Mouse (Mus musculus): ENCODE results near the gene Thoc6. TPM values are rescaled to one million over a fixed set of nuclear protein-coding genes. Genes with fewer than 3 reads are reported as not detected.

The Thoc6 gene
- 47.2 and 50.2 TPM in 2 replicates for polyA plus RNA-seq (2015; fragmentation: Nextera tagmentation; extraction: Ambion mirVana)

DNA sequence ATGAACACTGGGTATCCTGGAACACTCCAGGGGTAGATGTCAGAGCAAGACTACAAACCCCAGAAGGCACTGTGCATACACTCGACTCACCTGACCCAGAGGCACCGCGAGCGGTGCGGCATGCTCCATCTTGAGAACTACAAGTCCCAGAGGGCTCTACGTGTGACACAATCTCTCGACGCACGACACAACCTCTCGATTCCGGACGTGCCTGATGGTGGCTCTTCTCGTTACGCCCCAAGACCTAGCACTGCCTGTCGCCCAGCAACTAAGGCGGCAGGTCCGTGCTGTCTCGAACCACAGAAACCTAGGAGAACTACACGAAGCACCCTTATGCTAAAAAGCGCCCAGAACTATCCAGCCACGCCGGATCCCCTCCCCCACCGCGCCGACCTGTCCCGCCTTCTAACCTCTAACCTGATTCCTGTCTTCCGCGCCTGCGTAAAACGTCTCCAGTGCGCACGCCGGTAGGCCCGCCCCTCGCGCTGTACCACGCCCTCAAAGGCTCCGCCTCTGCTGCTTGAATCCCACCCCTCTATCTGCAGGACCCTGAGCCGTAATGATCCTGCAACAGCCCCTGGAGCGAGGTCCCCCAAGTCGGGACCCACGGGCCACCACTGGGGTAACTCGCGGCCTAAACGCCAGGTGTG lies at the start of gene Thoc6, which contains the start of gene Hcfc1r1:
Thoc6 (minus strand) TSS at position 459 of the 650 bp plus-strand sequence.
Hcfc1r1 (plus strand) TSS at position 173 of the 650 bp plus-strand sequence.
- peak within 1 kb of the TSS; percentile 79 for H3K9ac ChIP-seq
- peaks cover 22% of the 10 kb centered on the region for H3K36me3 ChIP-seq
- peak; percentile 95 for ATAC-seq (ENCODE audit: low FRiP score)
- peak within 1 kb of the TSS; percentile 74 for H3K4me2 ChIP-seq
- no peaks in the 10 kb centered on the region for H3K9me3 ChIP-seq
- H3K27me3 ChIP-seq: peaks cover 40% of the 10 kb centered on the region
- WGBS: under 1% methylated on average over 45 of the region's 45 CpGs
- peak within 1 kb of the TSS; percentile 90 for H3K27ac ChIP-seq
- peak within 1 kb of the TSS; percentile 58 for H3K4me3 ChIP-seq
- peaks cover 48% of the 10 kb centered on the region for H3K4me1 ChIP-seq (replicated peaks)

DNA sequence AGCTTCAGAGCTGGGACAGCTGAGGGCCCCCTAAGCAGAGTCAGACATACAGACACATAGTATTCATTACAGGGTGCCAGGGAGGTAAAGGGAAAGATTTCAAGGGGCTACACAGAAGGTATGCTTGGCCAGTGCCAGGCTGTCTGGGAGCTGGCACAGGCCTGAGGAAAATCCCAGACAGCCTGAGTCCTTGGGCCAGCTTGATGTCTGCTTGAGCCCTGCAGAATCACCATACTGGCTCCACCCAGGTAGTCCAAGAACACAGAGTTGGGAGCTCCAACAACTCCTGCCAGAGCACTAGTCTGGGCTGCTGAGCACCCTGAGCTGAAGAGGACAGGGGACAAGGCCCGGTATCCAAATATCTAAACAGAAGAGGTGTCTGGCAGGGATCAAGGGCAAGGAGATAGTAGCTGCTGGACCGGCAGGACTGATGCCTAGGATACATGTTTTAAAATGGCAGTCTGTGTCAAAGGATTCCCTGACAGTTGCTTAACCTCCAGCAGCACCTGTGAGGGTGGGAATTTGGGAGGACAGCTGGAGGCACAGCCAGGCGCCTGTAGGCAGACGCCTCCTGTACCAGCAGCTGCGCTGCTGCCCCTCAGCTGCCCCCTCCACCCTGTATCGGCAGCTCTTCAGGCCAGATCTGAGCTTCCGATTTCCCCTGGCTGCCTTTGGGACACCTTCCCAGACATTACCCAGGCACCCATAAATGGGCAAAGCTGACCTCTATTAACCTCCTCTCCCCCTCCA lies 48.9 kb upstream of the Thoc6 start, which contains the start of gene 1520401A03Rik:
1520401A03Rik (minus strand) TSS at position 408 of the 750 bp plus-strand sequence.
- Histone ChIP-seq H3K27me3 (0 out of 2 replicates have a peak, but pooled peaks cover 7% of the 10 kb centered on the region), H3K9me3 (no peaks in the 10 kb centered on the region), H3K4me1 (replicated peaks) (peaks cover 16% of the 10 kb centered on the region), H3K4me3 (no peak within 1 kb of the TSS), H3K27ac (no peak within 1 kb of the TSS), H3K36me3 (no peaks in the 10 kb centered on the region), H3K9ac (peak within 1 kb of the TSS; percentile 46; the same call in 1 of the 2 replicates), H3K4me2 (no peak within 1 kb of the TSS)
- 68% methylated on average over 7 of the region's 7 CpGs for WGBS
- no peak for ATAC-seq (ENCODE audit: low FRiP score)

DNA sequence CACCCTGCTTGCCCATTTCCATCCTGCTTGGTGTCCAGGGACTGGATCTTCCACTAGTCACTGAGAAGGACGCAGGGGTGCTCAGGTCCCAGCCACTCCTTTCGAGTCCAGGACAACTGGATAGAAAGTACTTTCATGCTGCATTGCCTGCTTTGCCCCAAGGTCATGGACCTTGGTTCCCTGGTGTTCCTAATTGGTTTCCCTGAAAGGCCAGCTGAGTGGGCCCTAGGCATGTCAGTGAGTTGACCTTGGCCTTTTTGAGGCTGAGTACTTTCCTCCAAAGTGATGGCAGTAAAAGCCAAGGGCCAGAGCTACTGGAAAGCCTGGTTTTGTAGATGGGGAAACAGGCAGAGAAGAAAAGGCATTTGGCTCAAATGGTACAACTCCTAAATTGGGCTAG lies 48.2 kb upstream of the Thoc6 start:
- Histone ChIP-seq H3K9ac (no peak overlapping the region), H3K4me2 (no peak overlapping the region), H3K36me3 (no peaks in the 10 kb centered on the region), H3K27me3 (0 out of 2 replicates have a peak, but pooled peaks cover 9% of the 10 kb centered on the region), H3K27ac (no peak overlapping the region), H3K4me3 (no peak overlapping the region), H3K9me3 (no peaks in the 10 kb centered on the region), H3K4me1 (replicated peaks) (peaks cover 10% of the 10 kb centered on the region)
- 73% methylated on average over 2 of the region's 2 CpGs for WGBS
- ATAC-seq (ENCODE audit: low FRiP score): no peak

DNA sequence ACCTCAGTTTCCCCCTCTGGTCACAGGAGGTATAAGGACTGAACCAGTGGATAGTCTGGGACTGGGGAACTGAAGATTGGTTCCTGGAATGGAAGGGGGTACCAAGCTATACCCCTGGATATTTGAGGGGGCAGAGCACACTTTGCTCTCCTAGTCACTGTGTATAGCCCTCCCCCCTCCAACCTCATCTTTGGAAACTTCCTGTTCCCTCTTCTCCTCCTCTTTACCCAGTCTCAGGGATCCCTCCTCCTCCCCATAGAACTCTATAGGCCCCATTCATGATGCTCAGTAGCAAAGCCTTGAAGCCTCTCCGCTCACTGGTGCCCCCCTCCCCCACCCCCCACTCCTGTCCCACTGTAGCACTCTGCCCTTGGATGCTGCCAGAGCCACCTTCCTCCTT lies 45.8 kb upstream of the Thoc6 start:
- Histone ChIP-seq H3K27ac (no peak overlapping the region), H3K36me3 (no peaks in the 10 kb centered on the region), H3K9me3 (no peaks in the 10 kb centered on the region), H3K4me2 (no peak overlapping the region), H3K9ac (no peak overlapping the region), H3K27me3 (0 out of 2 replicates have a peak, but pooled peaks cover 9% of the 10 kb centered on the region), H3K4me3 (no peak overlapping the region), H3K4me1 (replicated peaks) (no peaks in the 10 kb centered on the region)
- no peak for ATAC-seq (ENCODE audit: low FRiP score)
- 25% methylated on average over 1 of the region's 1 CpGs for WGBS

DNA sequence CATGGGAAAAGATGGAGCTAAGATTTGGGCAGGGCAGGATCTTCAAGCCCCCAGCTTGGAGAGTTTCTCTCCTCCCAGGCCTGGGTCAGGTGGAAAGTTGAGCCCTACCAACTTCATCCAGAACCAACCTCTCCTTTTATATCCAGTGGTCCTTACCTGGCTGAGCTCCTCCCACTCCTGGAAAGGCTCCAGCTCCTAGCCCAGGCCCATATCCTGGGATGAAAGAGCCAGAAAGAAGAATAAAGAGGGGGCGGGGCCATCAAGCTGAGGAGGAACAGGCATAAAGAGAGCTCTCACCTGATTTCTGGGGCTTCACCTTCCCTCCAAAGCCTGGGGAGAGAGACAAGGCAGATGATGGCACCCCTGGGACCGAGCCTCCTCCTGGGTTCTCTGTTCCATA lies 43.3 kb upstream of the Thoc6 start:
- H3K9ac ChIP-seq: no peak overlapping the region
- WGBS: 43% methylated on average over 2 of the region's 2 CpGs

DNA sequence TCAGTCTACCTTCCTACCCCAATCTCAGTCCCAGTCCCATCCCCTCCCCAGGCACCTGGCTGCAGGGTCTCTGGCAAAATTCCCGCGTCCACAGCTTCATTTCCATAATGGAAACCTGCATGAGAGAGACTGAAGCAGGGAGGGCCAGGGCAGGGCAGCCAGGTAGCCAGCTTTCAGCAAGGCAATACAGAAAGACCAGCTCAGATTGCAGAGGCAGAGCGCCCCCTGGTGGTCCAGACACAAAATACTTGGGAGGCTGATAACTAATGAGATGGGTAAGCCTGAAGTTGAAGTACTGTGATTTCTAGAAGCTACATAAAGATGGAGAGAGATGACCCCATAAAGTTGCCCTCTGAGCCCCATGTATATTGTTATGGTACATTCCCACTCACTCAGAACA lies 32.5 kb upstream of the Thoc6 start:
- H3K4me2 ChIP-seq: no peak overlapping the region
- no peak overlapping the region for H3K4me3 ChIP-seq
- peak; percentile 60; the same call in 1 of the 2 replicates for ATAC-seq (ENCODE audit: low FRiP score)
- no peaks in the 10 kb centered on the region for H3K9me3 ChIP-seq
- H3K4me1 ChIP-seq (replicated peaks): peaks cover 8% of the 10 kb centered on the region
- 0% methylated on average over 3 of the region's 3 CpGs for WGBS
- H3K36me3 ChIP-seq: no peaks in the 10 kb centered on the region
- H3K27me3 ChIP-seq: peaks cover 43% of the 10 kb centered on the region
- no peak overlapping the region for H3K9ac ChIP-seq
- no peak overlapping the region for H3K27ac ChIP-seq

More for the DNA sequence above, 43.3 kb upstream of the Thoc6 start:
- Histone ChIP-seq H3K4me1 (replicated peaks) (no peaks in the 10 kb centered on the region), H3K27me3 (0 out of 2 replicates have a peak, but pooled peaks cover 5% of the 10 kb centered on the region), H3K36me3 (no peaks in the 10 kb centered on the region), H3K9me3 (no peaks in the 10 kb centered on the region), H3K4me3 (no peak overlapping the region), H3K27ac (no peak overlapping the region), H3K4me2 (no peak overlapping the region)
- ATAC-seq (ENCODE audit: low FRiP score): no peak

DNA sequence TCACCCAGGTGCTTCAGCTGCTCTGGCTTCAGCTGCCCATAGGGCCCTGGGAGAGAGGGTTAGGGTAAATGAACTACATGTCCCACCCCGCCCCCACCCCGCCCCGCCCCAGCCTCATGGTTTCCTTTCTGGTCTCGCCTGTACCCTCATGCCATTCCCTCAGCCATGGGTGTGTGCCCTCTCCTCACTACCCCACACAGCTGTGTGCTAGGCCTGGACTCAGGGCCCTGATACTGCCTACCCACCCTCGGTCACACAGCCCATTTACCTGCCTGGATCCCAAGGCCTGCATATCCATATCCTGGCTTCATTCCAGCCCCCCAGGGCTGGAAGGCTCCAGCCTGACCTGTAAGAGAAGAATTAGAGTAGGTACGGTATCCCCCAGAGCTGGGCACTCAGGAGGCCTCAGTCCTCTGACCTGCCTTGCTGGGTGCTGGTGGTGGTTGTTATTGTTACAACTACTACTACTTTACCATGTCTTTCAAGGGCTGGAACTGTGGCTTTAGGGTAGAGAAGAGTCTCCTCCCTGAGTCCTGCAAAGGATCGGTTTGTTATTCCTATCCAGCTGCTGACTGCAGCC lies 31.9 kb upstream of the Thoc6 start:
- no peak; the same call in 1 of the 2 replicates for ATAC-seq (ENCODE audit: low FRiP score)
- Histone ChIP-seq H3K27me3 (peaks cover 48% of the 10 kb centered on the region), H3K9me3 (no peaks in the 10 kb centered on the region), H3K36me3 (no peaks in the 10 kb centered on the region), H3K4me2 (no peak overlapping the region), H3K27ac (no peak overlapping the region), H3K4me1 (replicated peaks) (peaks cover 8% of the 10 kb centered on the region), H3K4me3 (no peak overlapping the region), H3K9ac (no peak overlapping the region)
- WGBS: 85% methylated on average over 7 of the region's 7 CpGs

DNA sequence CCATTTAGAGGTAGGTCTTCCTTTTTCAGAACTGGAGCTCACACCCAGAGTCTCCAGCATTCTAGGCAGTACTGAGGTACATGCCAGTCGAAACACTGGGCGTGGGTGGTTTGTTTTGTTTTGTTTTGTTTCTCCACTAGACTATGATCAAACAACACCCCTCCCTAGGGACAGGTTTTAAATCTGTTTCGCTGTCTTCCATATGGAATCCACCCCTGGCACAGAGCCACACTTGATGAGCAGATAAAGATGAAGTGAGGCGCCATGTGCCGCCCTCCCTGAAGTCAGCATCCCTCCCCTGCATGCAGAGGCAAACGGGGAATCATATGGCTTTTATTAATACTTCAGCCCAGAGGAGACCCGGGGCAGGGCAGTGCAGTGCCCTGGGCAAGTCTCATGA lies 31.1 kb upstream of the Thoc6 start:
- Histone ChIP-seq H3K27me3 (peaks cover 41% of the 10 kb centered on the region), H3K4me3 (no peak overlapping the region), H3K27ac (no peak overlapping the region), H3K36me3 (no peaks in the 10 kb centered on the region), H3K4me2 (0 out of 2 replicates have a peak overlapping the region, but pooled peaks have one; percentile 4), H3K9ac (no peak overlapping the region), H3K9me3 (no peaks in the 10 kb centered on the region), H3K4me1 (replicated peaks) (peaks cover 11% of the 10 kb centered on the region)
- no peak for ATAC-seq (ENCODE audit: low FRiP score)
- WGBS: 50% methylated on average over 7 of the region's 7 CpGs

DNA sequence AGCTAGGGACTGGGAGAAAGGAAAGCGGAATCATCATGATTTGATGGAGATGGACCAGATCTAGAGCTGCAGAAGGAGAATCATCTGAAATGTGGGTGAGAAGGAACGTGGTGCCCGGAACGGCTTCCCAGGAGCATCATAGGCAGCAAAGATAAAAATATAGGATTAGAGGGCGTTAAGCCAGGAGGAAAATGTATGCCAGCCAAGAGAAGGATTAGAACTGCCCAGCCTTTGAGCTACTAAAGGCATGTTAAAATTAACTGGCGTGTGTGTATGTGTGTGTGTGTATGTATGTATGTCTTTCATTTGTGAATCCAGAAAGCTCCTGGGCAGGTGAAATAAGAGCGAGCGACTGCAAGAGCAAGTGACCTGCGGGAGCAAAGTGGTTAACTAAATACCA lies 29.6 kb upstream of the Thoc6 start:
- no peak overlapping the region for H3K4me2 ChIP-seq
- no peak overlapping the region for H3K27ac ChIP-seq
- H3K9me3 ChIP-seq: no peaks in the 10 kb centered on the region
- 82% methylated on average over 9 of the region's 9 CpGs for whole genome bisulfite sequencing
- no peak overlapping the region for H3K4me3 ChIP-seq
- H3K36me3 ChIP-seq: no peaks in the 10 kb centered on the region
- H3K9ac ChIP-seq: no peak overlapping the region
- ATAC-seq (ENCODE audit: low FRiP score): no peak
- H3K4me1 ChIP-seq (replicated peaks): peaks cover 20% of the 10 kb centered on the region
- peaks cover 51% of the 10 kb centered on the region for H3K27me3 ChIP-seq

DNA sequence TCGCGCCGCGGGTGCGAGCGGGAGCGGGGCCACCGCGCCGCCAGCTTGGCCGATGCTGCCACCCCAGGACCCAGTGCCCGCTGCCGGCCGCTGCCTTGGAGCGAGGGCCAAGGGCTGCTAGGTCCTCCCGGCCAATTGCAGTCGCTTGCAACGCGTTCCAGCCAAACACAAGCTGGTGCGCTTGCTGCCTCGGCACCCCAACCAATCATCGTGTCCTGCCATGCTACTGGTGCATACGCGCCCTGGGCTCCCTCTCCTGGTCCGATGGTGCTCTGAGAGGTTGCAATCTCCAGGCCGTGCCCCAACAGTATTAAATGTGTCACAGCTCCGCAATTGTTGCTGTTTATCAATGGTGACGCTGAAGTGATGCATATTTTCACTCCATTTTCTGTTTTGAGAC lies 26.4 kb upstream of the Thoc6 start:
- Histone ChIP-seq H3K4me3 (peak overlapping the region; percentile 83), H3K9ac (peak overlapping the region; percentile 82), H3K4me2 (peak overlapping the region; percentile 98), H3K9me3 (no peaks in the 10 kb centered on the region), H3K27ac (0 out of 2 replicates have a peak overlapping the region, but pooled peaks have one; percentile 58), H3K36me3 (no peaks in the 10 kb centered on the region), H3K27me3 (peaks cover 59% of the 10 kb centered on the region), H3K4me1 (replicated peaks) (peaks cover 17% of the 10 kb centered on the region)
- under 1% methylated on average over 28 of the region's 28 CpGs for WGBS
- ATAC-seq (ENCODE audit: low FRiP score): peak; percentile 95

DNA sequence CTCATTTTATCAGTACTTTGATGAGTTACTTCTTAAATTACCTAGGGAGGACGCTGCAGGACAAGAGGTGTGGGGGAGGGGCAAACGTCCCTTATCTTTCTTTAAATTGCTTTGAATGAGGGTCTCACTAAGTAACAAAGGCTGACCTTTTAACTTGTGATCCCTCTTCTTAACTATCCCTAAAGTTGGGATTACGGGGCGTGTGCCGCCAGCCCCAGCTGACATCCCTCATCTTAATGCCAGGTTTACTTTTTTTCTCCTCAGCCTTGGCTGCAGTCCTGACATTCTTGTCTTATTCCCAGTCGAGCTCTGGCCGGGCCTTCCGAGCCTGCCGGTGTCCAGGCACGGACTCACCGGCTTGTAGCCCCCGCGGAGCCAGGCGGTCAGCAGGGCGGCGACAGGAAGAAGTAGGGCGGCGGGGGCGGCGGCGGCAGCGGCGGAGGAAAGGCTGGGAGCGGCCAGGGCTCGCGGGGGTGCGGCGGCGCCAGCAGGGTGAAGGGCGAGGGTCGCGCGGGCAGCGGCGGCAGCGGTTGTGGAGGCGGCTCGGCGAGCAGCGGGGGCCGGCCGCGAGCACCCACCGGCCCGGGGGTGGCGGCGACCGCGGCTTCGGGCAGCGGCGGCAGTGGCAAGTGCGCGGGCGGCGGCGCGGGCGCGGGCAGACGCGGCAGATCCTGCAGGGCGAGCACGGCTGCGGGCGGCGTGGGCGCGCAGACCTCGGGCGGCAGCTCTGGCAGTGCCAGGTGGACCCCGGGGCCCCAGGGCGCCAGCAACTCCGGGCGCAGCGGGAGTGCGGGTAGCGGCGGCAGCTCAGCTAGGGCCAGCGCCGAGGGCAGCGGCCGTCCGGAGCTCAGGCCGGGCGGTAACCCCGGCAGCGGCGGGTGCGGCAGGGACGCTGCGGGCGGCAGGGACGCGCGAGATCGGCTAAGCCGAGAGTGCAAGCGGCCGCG lies 25.7 kb upstream of the Thoc6 start:
- Histone ChIP-seq H3K9me3 (no peaks in the 10 kb centered on the region), H3K36me3 (no peaks in the 10 kb centered on the region), H3K27ac (peak overlapping the region; percentile 58; the same call in 1 of the 2 replicates), H3K27me3 (peaks cover 61% of the 10 kb centered on the region), H3K4me2 (peak overlapping the region; percentile 98), H3K9ac (peak overlapping the region; percentile 82), H3K4me1 (replicated peaks) (peaks cover 11% of the 10 kb centered on the region), H3K4me3 (peak overlapping the region; percentile 83)
- under 1% methylated on average over 89 of the region's 101 CpGs for WGBS
- ATAC-seq (ENCODE audit: low FRiP score): peak; percentile 70

All from hindbrain, embryonic 13.5 days (tissue).